Mouse (Mus musculus) monocyte, adult 59 days (primary cell): ENCODE data around the gene Fam214a. TPM values are rescaled to one million over a fixed set of nuclear protein-coding genes. Genes with fewer than 3 reads are reported as not detected.

ENCODE experiments used
- total RNA-seq, 2 experiments: library from RNA; stranded (reverse); gene quantifications; one replicate each; pipeline ENCODE4 v1.2.4; 2023

Gene Fam214a
- 10 to 100 TPM; 38.0 to 38.4 TPM for total RNA-seq

DNA sequence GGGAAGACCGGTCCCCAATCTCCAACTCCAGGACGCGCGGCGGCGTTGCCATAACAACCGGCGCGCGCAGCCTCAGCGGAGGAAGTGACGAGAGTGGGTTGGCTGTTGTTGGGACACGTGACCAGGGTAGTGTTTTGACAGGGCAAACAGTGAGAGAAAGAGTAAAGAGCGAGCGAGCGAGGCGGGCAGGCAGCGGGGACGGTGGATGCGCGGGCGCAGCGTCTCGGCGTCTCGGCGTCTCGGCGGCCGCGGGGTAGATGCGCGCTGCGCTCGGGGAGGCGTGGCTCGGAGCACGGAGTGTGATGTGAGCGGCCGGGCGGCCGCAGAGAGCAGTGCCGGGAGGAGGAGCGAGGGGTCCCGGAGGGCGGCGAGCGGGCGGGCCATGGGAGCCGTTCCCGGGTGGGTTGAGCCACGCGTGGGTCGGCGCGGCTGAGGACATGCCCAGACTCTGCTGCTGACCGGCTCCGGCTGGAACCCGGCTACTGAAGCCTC, at the start of gene Fam214a:
Gene Fam214a, plus strand, starts transcription at position 129 of the 492 bp plus-strand sequence.

DNA sequence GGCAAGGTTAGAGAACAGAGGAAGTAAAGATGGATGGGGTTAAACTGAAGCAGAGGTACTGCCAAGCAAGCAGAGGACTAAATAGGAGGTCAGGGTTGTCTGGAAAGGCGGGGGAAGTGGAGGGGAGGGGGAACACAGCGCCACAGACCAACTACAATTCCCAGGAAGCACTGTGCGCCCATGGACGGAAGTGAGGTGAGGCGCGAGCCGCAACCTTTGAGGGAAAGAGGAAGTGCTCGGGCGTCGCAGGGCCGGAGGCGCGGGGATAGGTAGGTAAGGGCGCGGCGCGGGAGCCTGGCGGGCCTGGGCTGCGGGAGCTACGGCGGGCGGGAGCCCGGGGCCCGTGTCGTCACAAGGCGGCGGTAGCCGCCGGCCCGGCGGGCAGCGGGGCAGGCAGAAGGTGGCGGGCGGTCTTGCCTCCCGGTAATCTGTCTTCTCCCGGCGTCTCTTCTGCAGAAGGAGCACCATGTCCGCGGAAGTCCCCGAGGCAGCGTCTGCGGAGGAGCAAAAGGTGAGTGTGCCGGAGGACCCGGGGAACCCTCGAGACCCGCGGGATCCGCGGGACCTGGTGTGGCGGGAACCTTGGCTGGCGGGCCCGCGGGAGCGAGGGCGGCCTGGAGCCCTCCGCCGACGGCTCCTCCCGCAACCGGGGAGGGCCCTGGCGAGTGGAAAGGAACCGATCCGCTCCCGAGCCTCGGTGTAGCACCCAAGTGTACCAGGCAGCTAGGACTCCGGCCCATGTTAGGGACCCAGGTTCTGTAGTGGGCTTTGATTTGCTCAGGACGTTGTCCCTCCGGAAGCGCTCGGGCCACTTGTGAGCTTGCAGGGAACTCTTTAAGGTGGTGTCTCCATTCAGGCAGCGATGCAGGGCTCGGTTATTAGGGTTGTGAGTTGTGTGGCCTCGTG, 85.0 kb downstream of the Fam214a start, which contains the start of gene Arpp19:
Gene Arpp19, plus strand, starts transcription at position 164 of the 906 bp plus-strand sequence.

DNA sequence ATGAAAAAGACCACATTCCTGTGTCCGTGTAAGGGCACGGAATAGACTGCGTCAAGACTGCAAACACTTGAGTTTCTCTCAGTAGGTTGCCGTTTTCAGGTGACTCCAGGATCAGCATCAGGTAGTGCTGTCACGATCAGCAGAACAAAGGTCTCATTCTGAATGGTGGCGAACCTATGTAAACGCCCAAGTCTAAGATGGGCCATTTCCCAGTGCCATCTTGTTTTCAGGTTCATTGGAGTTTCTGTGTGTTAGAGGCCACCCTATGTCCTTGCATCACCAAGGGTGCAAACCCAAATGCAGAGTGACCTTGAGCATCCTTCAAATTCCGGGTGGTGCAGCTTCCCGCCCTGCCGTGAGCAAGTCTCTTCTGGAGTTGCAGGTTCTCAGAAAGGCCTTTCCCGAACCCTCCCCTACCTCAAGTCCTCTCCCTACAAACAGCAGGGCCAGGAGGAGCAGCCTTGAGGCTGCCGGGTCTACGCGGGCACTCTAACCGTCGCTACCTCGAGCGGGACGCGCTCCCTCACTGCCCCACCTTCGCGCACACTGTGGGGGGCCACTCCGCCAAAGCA, 117.9 kb downstream of the Fam214a start, which contains the start of gene Myo5a:
Gene Myo5a, plus strand, starts transcription at position 559 of the 572 bp plus-strand sequence.

Other genes with a start within 250 kb of the Fam214a start
- not detected for gene Onecut1, start 91.0 kb upstream of the Fam214a start, total RNA-seq
- gene Arpp19, start 84.7 kb downstream of the Fam214a start, total RNA-seq: 100 to 1,000 TPM in 1 of 2 experiments, 10 to 100 TPM in 1; 92.4 to 151 TPM
- 100 to 1,000 TPM; 112 to 114 TPM for gene Myo5a, start 118.1 kb downstream of the Fam214a start, total RNA-seq